Mouse (Mus musculus) stomach, embryonic 14.5 days (tissue): ENCODE measurements around the gene Lamtor5. TPM values are rescaled to one million over a fixed set of nuclear protein-coding genes. Genes with fewer than 3 reads are reported as not detected.

Experiments used
- ATAC-seq: fragments of 200-750 bp; cut with Nextera tagmentation; 2 replicates; pipeline ENCODE4 v1.8.0; 2017; ENCODE audit warnings: low read depth, moderate TSS enrichment; ENCODE audit not compliant: insufficient number of reproducible peaks, insufficient read depth, low FRiP score
- H3K27ac ChIP-seq: fragments of 300-500 bp; sonication (generic); 2 replicates; pipeline ENCODE4 v1.5.1; 2014; ENCODE audit warnings: mild to moderate bottlenecking, low read length, moderate library complexity, mixed read lengths
- H3K27me3 ChIP-seq: fragments of 300-500 bp; sonication (generic); 2 replicates; pipeline ENCODE4 v1.6.1; 2014; ENCODE audit warnings: low read length, control low read depth, mixed read lengths; ENCODE audit not compliant: control insufficient read depth, insufficient read depth
- H3K36me3 ChIP-seq: fragments of 300-500 bp; sonication (generic); 2 replicates; pipeline ENCODE4 v1.6.1; 2014; ENCODE audit warnings: mild to moderate bottlenecking, control low read depth, low read length, moderate library complexity, mixed read lengths; ENCODE audit not compliant: control insufficient read depth, insufficient read depth
- H3K4me1 ChIP-seq: fragments of 300-500 bp; sonication (generic); 2 replicates; pipeline ENCODE4 v1.6.1; 2014; ENCODE audit warnings: low read length, control low read depth, mixed read lengths; ENCODE audit not compliant: control insufficient read depth, insufficient read depth
- H3K4me2 ChIP-seq: fragments of 300-500 bp; sonication (generic); replicated peaks from 2 replicates; pipeline ENCODE4 v1.6.1; 2014; ENCODE audit warnings: low read depth, low read length, control low read depth
- H3K4me3 ChIP-seq: fragments of 300-500 bp; sonication (generic); 2 replicates; pipeline ENCODE4 v1.5.1; 2014; ENCODE audit warnings: low read depth, low read length, control low read depth
- H3K9ac ChIP-seq: fragments of 300-500 bp; sonication (generic); replicated peaks from 2 replicates; pipeline ENCODE4 v1.6.1; 2014; ENCODE audit warnings: low read depth, mild to moderate bottlenecking, control low read depth, low read length, moderate library complexity, mixed read lengths
- H3K9me3 ChIP-seq: fragments of 300-500 bp; sonication (generic); 2 replicates; pipeline ENCODE4 v1.6.1; 2016; ENCODE audit warnings: low read depth, low read length, control low read depth; ENCODE audit not compliant: control insufficient read depth
- WGBS: fragments of 180-500 bp; shearing (Covaris S2); extraction: QIAGEN DNeasy Blood & Tissue Kit; methylation state at CpG from one replicate; pipeline ENCODE4 v1.1.7; 2014; 5-methylcytosine and 5-hydroxymethylcytosine counted together
- polyA plus RNA-seq: library from polyadenylated mRNA; unstranded; fragments of >200 nt; fragmentation: Nextera tagmentation; extraction: Ambion mirVana; gene quantifications from 2 replicates; pipeline ENCODE4 v1.2.1, GENCODE M21; 2014

The Lamtor5 gene
- polyA plus RNA-seq, 1 experiment from 2014 or later = 201 TPM

DNA sequence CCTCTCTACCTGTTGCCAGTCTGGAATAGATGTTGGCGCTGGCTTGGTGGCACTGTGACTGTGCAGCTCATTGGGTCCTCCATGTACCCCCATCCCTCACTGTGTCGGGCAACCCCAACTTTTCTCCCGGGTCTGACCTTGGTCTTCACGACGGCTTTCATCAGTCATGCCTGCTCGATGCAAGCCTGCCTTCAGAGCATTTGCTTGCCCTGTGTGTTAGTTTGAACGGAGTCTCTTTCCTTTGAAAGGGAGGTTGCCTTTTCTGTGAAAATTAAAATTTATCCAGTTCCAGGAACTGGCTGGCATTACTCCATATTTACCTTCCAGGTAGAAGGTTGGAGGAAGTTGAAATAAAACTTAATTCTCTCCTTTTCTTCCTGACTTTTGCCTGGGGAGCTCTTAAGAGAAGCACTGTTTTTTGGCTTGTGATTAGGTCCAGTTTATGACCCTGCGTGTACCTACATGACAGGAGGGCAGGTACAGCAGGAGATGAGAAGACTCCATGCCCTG, 40.1 kb upstream of the Lamtor5 start:
- Histone ChIP-seq H3K4me1 (no peaks in the 10 kb centered on the region), H3K36me3 (no peaks in the 10 kb centered on the region), H3K4me2 (no peak overlapping the region), H3K27me3 (no peaks in the 10 kb centered on the region), H3K9me3 (no peaks in the 10 kb centered on the region), H3K27ac (no peak overlapping the region), H3K9ac (no peak overlapping the region), H3K4me3 (no peak overlapping the region)
- 71% methylated on average over 8 of the region's 8 CpGs for WGBS
- no peak for ATAC-seq

GRCm38 (mm10) chr3:107239607-107240006, 39.1 kb upstream of the Lamtor5 start, which contains the start of gene Prok1:
TSS of gene Prok1 (minus strand) at chr3:107239707.
- H3K4me1 ChIP-seq = no peaks in the 10 kb centered on the region
- H3K27me3 ChIP-seq = no peaks in the 10 kb centered on the region
- H3K9me3 ChIP-seq = no peaks in the 10 kb centered on the region
- ATAC-seq = no peak
- 86% methylated on average over 9 of the region's 9 CpGs for WGBS
- H3K36me3 ChIP-seq = no peaks in the 10 kb centered on the region
- no peak within 1 kb of the TSS for H3K27ac ChIP-seq
- H3K4me2 ChIP-seq = no peak within 1 kb of the TSS
- no peak within 1 kb of the TSS for H3K9ac ChIP-seq
- no peak within 1 kb of the TSS for H3K4me3 ChIP-seq

DNA sequence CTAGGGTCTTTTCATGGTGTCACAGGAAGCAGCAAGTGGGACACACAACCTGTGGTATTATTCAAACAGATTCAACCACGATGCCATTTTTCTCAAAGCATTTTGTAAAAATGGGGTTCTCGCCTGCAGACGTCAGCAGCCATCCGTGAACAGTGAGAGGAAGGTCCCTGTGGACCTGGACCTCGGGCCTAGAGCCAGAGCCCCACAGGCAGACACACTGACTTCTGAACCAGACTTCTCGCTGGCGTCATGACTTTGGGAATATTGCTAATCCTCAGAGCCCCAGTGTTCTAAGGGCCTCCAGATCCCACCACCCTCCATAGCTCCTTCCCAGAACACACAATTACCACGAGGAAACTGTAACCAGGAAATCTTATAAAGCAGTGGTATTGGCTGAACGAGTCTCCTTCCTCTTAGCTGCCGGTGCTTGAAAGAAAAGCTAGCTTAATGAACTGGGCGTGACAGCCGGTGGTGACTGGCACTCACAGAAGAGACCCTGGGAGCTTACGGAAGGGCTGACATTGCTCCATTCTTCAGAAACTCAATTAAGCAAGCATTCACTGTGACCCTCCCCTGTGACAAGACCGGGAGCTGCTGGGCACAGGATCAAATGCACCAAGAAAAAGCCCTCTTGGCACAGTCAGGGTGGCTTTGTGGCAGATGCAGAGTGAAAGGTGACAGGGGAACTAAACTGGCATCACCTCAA, 37.1 kb upstream of the Lamtor5 start:
- no peaks in the 10 kb centered on the region for H3K36me3 ChIP-seq
- no peak overlapping the region for H3K4me3 ChIP-seq
- H3K27ac ChIP-seq = no peak overlapping the region
- WGBS = 58% methylated on average over 14 of the region's 14 CpGs
- ATAC-seq = no peak
- H3K4me1 ChIP-seq = no peaks in the 10 kb centered on the region
- H3K9ac ChIP-seq = no peak overlapping the region
- no peak overlapping the region for H3K4me2 ChIP-seq
- no peaks in the 10 kb centered on the region for H3K9me3 ChIP-seq
- H3K27me3 ChIP-seq = no peaks in the 10 kb centered on the region

GRCm38 (mm10) chr3:107246876-107247275, 31.8 kb upstream of the Lamtor5 start:
- WGBS = 80% methylated on average over 6 of the region's 6 CpGs
- H3K36me3 ChIP-seq = no peaks in the 10 kb centered on the region
- H3K4me2 ChIP-seq = no peak overlapping the region
- no peak overlapping the region for H3K4me3 ChIP-seq
- H3K27me3 ChIP-seq = no peaks in the 10 kb centered on the region
- no peak overlapping the region for H3K27ac ChIP-seq
- H3K9ac ChIP-seq = no peak overlapping the region
- H3K4me1 ChIP-seq = no peaks in the 10 kb centered on the region
- no peaks in the 10 kb centered on the region for H3K9me3 ChIP-seq
- no peak for ATAC-seq

- H3K27me3 ChIP-seq = no peaks in the 10 kb centered on the region
- no peak overlapping the region for H3K27ac ChIP-seq
- no peaks in the 10 kb centered on the region for H3K4me1 ChIP-seq
- 64% methylated on average over 3 of the region's 3 CpGs for WGBS
- H3K9me3 ChIP-seq = no peaks in the 10 kb centered on the region
- H3K4me2 ChIP-seq = no peak overlapping the region
- H3K36me3 ChIP-seq = no peaks in the 10 kb centered on the region
- no peak overlapping the region for H3K4me3 ChIP-seq
- no peak overlapping the region for H3K9ac ChIP-seq
- ATAC-seq = no peak
Measured at GRCm38 (mm10) chr3:107249042-107249441, 29.6 kb upstream of the Lamtor5 start.

- no peak overlapping the region for H3K9ac ChIP-seq
- no peaks in the 10 kb centered on the region for H3K27me3 ChIP-seq
- WGBS = 16% methylated on average over 2 of the region's 2 CpGs
- H3K4me2 ChIP-seq = no peak overlapping the region
- no peaks in the 10 kb centered on the region for H3K4me1 ChIP-seq
- H3K4me3 ChIP-seq = no peak overlapping the region
- ATAC-seq = no peak
- H3K36me3 ChIP-seq = no peaks in the 10 kb centered on the region
- H3K27ac ChIP-seq = no peak overlapping the region
- H3K9me3 ChIP-seq = no peaks in the 10 kb centered on the region
Measured at GRCm38 (mm10) chr3:107250320-107250719, 28.3 kb upstream of the Lamtor5 start.

- ATAC-seq = no peak
- H3K4me1 ChIP-seq = no peaks in the 10 kb centered on the region
- H3K27me3 ChIP-seq = no peaks in the 10 kb centered on the region
- no peak overlapping the region for H3K4me3 ChIP-seq
- no peaks in the 10 kb centered on the region for H3K9me3 ChIP-seq
- 60% methylated on average over 4 of the region's 4 CpGs for WGBS
- H3K27ac ChIP-seq = no peak overlapping the region
- no peak overlapping the region for H3K4me2 ChIP-seq
- H3K36me3 ChIP-seq = no peaks in the 10 kb centered on the region
- no peak overlapping the region for H3K9ac ChIP-seq
Measured at GRCm38 (mm10) chr3:107252035-107252434, 26.6 kb upstream of the Lamtor5 start.

DNA sequence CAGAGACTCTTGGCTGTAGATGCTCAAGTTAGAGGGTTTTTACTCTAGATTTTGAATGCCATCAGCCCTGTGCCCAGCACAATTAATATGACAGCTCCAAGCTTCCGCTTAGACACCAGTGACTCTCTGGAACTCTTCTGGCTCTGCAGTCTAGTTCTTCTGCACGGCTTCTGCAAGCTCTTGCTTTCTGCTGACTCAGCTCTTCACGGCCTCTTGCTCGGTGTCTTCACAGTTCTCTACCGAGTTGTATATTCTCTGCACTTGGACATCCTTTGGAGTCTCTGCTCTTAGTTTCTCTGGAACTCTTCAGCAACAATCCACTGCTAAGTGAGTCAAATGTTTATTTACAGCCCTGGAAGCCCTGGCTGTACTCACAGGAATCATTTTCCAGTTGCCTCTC, 24.7 kb upstream of the Lamtor5 start:
- Histone ChIP-seq H3K4me2 (no peak overlapping the region), H3K9ac (no peak overlapping the region), H3K36me3 (no peaks in the 10 kb centered on the region), H3K27me3 (no peaks in the 10 kb centered on the region), H3K4me1 (no peaks in the 10 kb centered on the region), H3K27ac (no peak overlapping the region), H3K4me3 (no peak overlapping the region), H3K9me3 (no peaks in the 10 kb centered on the region)
- 60% methylated on average over 5 of the region's 5 CpGs for WGBS
- ATAC-seq = no peak

- H3K27me3 ChIP-seq = no peaks in the 10 kb centered on the region
- H3K4me3 ChIP-seq = no peak overlapping the region
- no peak overlapping the region for H3K4me2 ChIP-seq
- H3K9me3 ChIP-seq = no peaks in the 10 kb centered on the region
- ATAC-seq = no peak
- H3K36me3 ChIP-seq = no peaks in the 10 kb centered on the region
- H3K4me1 ChIP-seq = no peaks in the 10 kb centered on the region
- H3K27ac ChIP-seq = no peak overlapping the region
- no peak overlapping the region for H3K9ac ChIP-seq
- 75% methylated on average over 3 of the region's 3 CpGs for WGBS
Measured at GRCm38 (mm10) chr3:107255992-107256391, 22.7 kb upstream of the Lamtor5 start.
